Mouse (Mus musculus): ENCODE measurements around the gene Hist1h2ab. TPM values are rescaled to one million over a fixed set of nuclear protein-coding genes. Genes with fewer than 3 reads are reported as not detected.
A peak's percentile ranks its signal among the peaks of the same experiment; 100 is the strongest.
"Not testable (repeated sequence)": the region's sequence is repeated elsewhere in the genome, so short reads cannot be mapped to it uniquely, and the experiment has no call there.

The Hist1h2ab gene
- polyA plus RNA-seq, 1 experiment from 2014 or later, result 33.6 TPM

- 81% methylated on average over 1 of the region's 1 CpGs for WGBS
- ATAC-seq (ENCODE audit: low FRiP score, low TSS enrichment), result no peak
- H3K4me2 ChIP-seq (replicated peaks; ENCODE audit: low read depth, low read length), result peak overlapping the region; percentile 90
- H3K4me1 ChIP-seq (ENCODE audit: insufficient read depth, low read length), result peaks cover 31% of the 10 kb centered on the region
- H3K36me3 ChIP-seq (ENCODE audit: insufficient read depth, low read length), result no peaks in the 10 kb centered on the region
- peak overlapping the region; percentile 83 for H3K9ac ChIP-seq (replicated peaks; ENCODE audit: low read length)
- H3K9me3 ChIP-seq (ENCODE audit: low read length), result no peaks in the 10 kb centered on the region
- H3K27me3 ChIP-seq (ENCODE audit: insufficient read depth, low read length), result no peaks in the 10 kb centered on the region
- H3K27ac ChIP-seq (ENCODE audit: low read length), result peak overlapping the region; percentile 99
- peak overlapping the region; percentile 70 for H3K4me3 ChIP-seq (ENCODE audit: low read length)
These were observed 9.0 kb downstream of the Hist1h2ab start for GRCm38 (mm10) chr13:23759916-23760239.

GRCm38 (mm10) chr13:23760240-23760971 is 9.5 kb downstream of the Hist1h2ab start:
- H3K4me1 ChIP-seq (ENCODE audit: insufficient read depth, low read length), result peaks cover 31% of the 10 kb centered on the region
- H3K27me3 ChIP-seq (ENCODE audit: insufficient read depth, low read length), result no peaks in the 10 kb centered on the region
- H3K27ac ChIP-seq (ENCODE audit: low read length), result peak overlapping the region; percentile 99
- peak overlapping the region; percentile 90 for H3K4me2 ChIP-seq (replicated peaks; ENCODE audit: low read depth, low read length)
- no peaks in the 10 kb centered on the region for H3K36me3 ChIP-seq (ENCODE audit: insufficient read depth, low read length)
- 2% methylated on average over 18 of the region's 27 CpGs for WGBS
- H3K9me3 ChIP-seq (ENCODE audit: low read length), result no peaks in the 10 kb centered on the region
- H3K9ac ChIP-seq (replicated peaks; ENCODE audit: low read length), result peak overlapping the region; percentile 83
- ATAC-seq (ENCODE audit: low FRiP score, low TSS enrichment), result no peak
- H3K4me3 ChIP-seq (ENCODE audit: low read length), result peak overlapping the region; percentile 70

GRCm38 (mm10) chr13:23760972-23761864 is 10.3 kb downstream of the Hist1h2ab start, which contains the start of gene Hist1h4a:
Gene Hist1h4a (minus strand): TSS chr13:23761230.
- Histone ChIP-seq H3K9ac (replicated peaks; ENCODE audit: low read length) (peak within 1 kb of the TSS; percentile 83), H3K36me3 (ENCODE audit: insufficient read depth, low read length) (no peaks in the 10 kb centered on the region), H3K4me3 (ENCODE audit: low read length) (peak within 1 kb of the TSS; percentile 70), H3K4me1 (ENCODE audit: insufficient read depth, low read length) (peaks cover 31% of the 10 kb centered on the region), H3K4me2 (replicated peaks; ENCODE audit: low read depth, low read length) (peak within 1 kb of the TSS; percentile 90), H3K27me3 (ENCODE audit: insufficient read depth, low read length) (no peaks in the 10 kb centered on the region), H3K9me3 (ENCODE audit: low read length) (no peaks in the 10 kb centered on the region), H3K27ac (ENCODE audit: low read length) (peak within 1 kb of the TSS; percentile 99)
- under 1% methylated on average over 64 of the region's 72 CpGs for WGBS
- ATAC-seq (ENCODE audit: low FRiP score, low TSS enrichment), result peak; percentile 80

- not testable (repeated sequence) for H3K27me3 ChIP-seq (ENCODE audit: insufficient read depth, low read length); H3K9me3 ChIP-seq (ENCODE audit: low read length); H3K36me3 ChIP-seq (ENCODE audit: insufficient read depth, low read length)
- WGBS, result under 1% methylated on average over 28 of the region's 52 CpGs
- Histone ChIP-seq H3K4me1 (ENCODE audit: insufficient read depth, low read length) (peaks cover 31% of the 10 kb centered on the region), H3K9ac (replicated peaks; ENCODE audit: low read length) (peak within 1 kb of the TSS; percentile 68), H3K27ac (ENCODE audit: low read length) (peak within 1 kb of the TSS; percentile 99), H3K4me2 (replicated peaks; ENCODE audit: low read depth, low read length) (peak within 1 kb of the TSS; percentile 90), H3K4me3 (ENCODE audit: low read length) (peak within 1 kb of the TSS; percentile 70)
- ATAC-seq (ENCODE audit: low FRiP score, low TSS enrichment), result peak; percentile 64
These were observed 11.2 kb downstream of the Hist1h2ab start, which contains the start of gene Hist1h3a for GRCm38 (mm10) chr13:23761871-23762821. Gene Hist1h3a (minus strand): TSS chr13:23762386.

- ATAC-seq (ENCODE audit: low FRiP score, low TSS enrichment), result no peak
- H3K9ac ChIP-seq (replicated peaks; ENCODE audit: low read length), result peak overlapping the region; percentile 68
- no peaks in the 10 kb centered on the region for H3K9me3 ChIP-seq (ENCODE audit: low read length)
- H3K27ac ChIP-seq (ENCODE audit: low read length), result peak overlapping the region; percentile 99
- H3K4me1 ChIP-seq (ENCODE audit: insufficient read depth, low read length), result peaks cover 24% of the 10 kb centered on the region
- peak overlapping the region; percentile 70 for H3K4me3 ChIP-seq (ENCODE audit: low read length)
- H3K4me2 ChIP-seq (replicated peaks; ENCODE audit: low read depth, low read length), result peak overlapping the region; percentile 90
- under 1% methylated on average over 10 of the region's 10 CpGs for WGBS
- no peaks in the 10 kb centered on the region for H3K36me3 ChIP-seq (ENCODE audit: insufficient read depth, low read length)
- no peaks in the 10 kb centered on the region for H3K27me3 ChIP-seq (ENCODE audit: insufficient read depth, low read length)
These were observed 12.3 kb downstream of the Hist1h2ab start for GRCm38 (mm10) chr13:23763242-23763585.

GRCm38 (mm10) chr13:23763586-23764323 is 12.8 kb downstream of the Hist1h2ab start, which contains the start of gene Hist1h1a:
Gene Hist1h1a (plus strand): TSS chr13:23763666.
- H3K27me3 ChIP-seq (ENCODE audit: insufficient read depth, low read length), result no peaks in the 10 kb centered on the region
- peak within 1 kb of the TSS; percentile 70 for H3K4me3 ChIP-seq (ENCODE audit: low read length)
- H3K27ac ChIP-seq (ENCODE audit: low read length), result peak within 1 kb of the TSS; percentile 99
- no peaks in the 10 kb centered on the region for H3K9me3 ChIP-seq (ENCODE audit: low read length)
- peaks cover 24% of the 10 kb centered on the region for H3K4me1 ChIP-seq (ENCODE audit: insufficient read depth, low read length)
- WGBS, result 2% methylated on average over 34 of the region's 34 CpGs
- ATAC-seq (ENCODE audit: low FRiP score, low TSS enrichment), result peak; percentile 79
- peak within 1 kb of the TSS; percentile 83 for H3K9ac ChIP-seq (replicated peaks; ENCODE audit: low read length)
- H3K36me3 ChIP-seq (ENCODE audit: insufficient read depth, low read length), result no peaks in the 10 kb centered on the region
- peak within 1 kb of the TSS; percentile 90 for H3K4me2 ChIP-seq (replicated peaks; ENCODE audit: low read depth, low read length)

GRCm38 (mm10) chr13:23764324-23765171 is 13.6 kb downstream of the Hist1h2ab start:
- Histone ChIP-seq H3K27ac (ENCODE audit: low read length) (peak overlapping the region; percentile 99), H3K4me2 (replicated peaks; ENCODE audit: low read depth, low read length) (peak overlapping the region; percentile 90), H3K4me1 (ENCODE audit: insufficient read depth, low read length) (peaks cover 24% of the 10 kb centered on the region), H3K4me3 (ENCODE audit: low read length) (peak overlapping the region; percentile 70), H3K9ac (replicated peaks; ENCODE audit: low read length) (peak overlapping the region; percentile 83), H3K27me3 (ENCODE audit: insufficient read depth, low read length) (no peaks in the 10 kb centered on the region), H3K9me3 (ENCODE audit: low read length) (no peaks in the 10 kb centered on the region), H3K36me3 (ENCODE audit: insufficient read depth, low read length) (no peaks in the 10 kb centered on the region)
- ATAC-seq (ENCODE audit: low FRiP score, low TSS enrichment), result no peak
- WGBS, result 42% methylated on average over 12 of the region's 12 CpGs

- WGBS, result 64% methylated on average over 1 of the region's 1 CpGs
These were observed 14.2 kb downstream of the Hist1h2ab start for GRCm38 (mm10) chr13:23765172-23765513.

More at GRCm38 (mm10) chr13:23765172-23765513, 14.2 kb downstream of the Hist1h2ab start:
- Histone ChIP-seq H3K9ac (replicated peaks; ENCODE audit: low read length) (no peak overlapping the region), H3K27me3 (ENCODE audit: insufficient read depth, low read length) (no peaks in the 10 kb centered on the region), H3K4me1 (ENCODE audit: insufficient read depth, low read length) (peaks cover 20% of the 10 kb centered on the region), H3K4me3 (ENCODE audit: low read length) (no peak overlapping the region), H3K27ac (ENCODE audit: low read length) (no peak overlapping the region), H3K36me3 (ENCODE audit: insufficient read depth, low read length) (no peaks in the 10 kb centered on the region), H3K9me3 (ENCODE audit: low read length) (no peaks in the 10 kb centered on the region), H3K4me2 (replicated peaks; ENCODE audit: low read depth, low read length) (0 out of 2 replicates have a peak overlapping the region, but pooled peaks have one; percentile 90)
- ATAC-seq (ENCODE audit: low FRiP score, low TSS enrichment), result no peak
